Mouse (Mus musculus) gastrocnemius, adult 18-20 months (tissue): ENCODE data around the gene A730071L15Rik. TPM values are rescaled to one million over a fixed set of nuclear protein-coding genes. Genes with fewer than 3 reads are reported as not detected.

ENCODE experiments used
- DNase-seq: peaks from one replicate; pipeline ENCODE4 v3.0.0; 2021; ENCODE audit warnings: low spot score
- long read RNA-seq, 2 experiments: library from polyadenylated mRNA; stranded (forward); transcript quantifications; one replicate each; pipeline ENCODE4 v2.0.0; 2021
- total RNA-seq, 2 experiments: library from RNA; stranded (reverse); gene quantifications; 2 replicates each; pipeline ENCODE4 v1.2.3; 2021

The A730071L15Rik gene
- total RNA-seq, result under 1 TPM in 1 of 2 experiments, not detected in 1; 0.14 TPM
- long read RNA-seq, experiment 1, result 0 reads
- long read RNA-seq, experiment 2, result 0 reads

- DNase-seq, result no peak
Observed at GRCm38 (mm10) chr11:6199410-6200086, at the start of gene A730071L15Rik. TSS of gene A730071L15Rik (plus strand) at chr11:6200029.

GRCm38 (mm10) chr11:6152864-6153263 lies 47.0 kb upstream of the A730071L15Rik start:
- DNase-seq, result no peak

- DNase-seq, result no peak
Observed at GRCm38 (mm10) chr11:6154211-6154701, 45.6 kb upstream of the A730071L15Rik start.

- peak; percentile 43 for DNase-seq
Observed at GRCm38 (mm10) chr11:6156651-6157050, 43.2 kb upstream of the A730071L15Rik start.

- no peak for DNase-seq
Observed at GRCm38 (mm10) chr11:6157119-6157518, 42.7 kb upstream of the A730071L15Rik start.

GRCm38 (mm10) chr11:6158515-6158914 lies 41.3 kb upstream of the A730071L15Rik start:
- no peak for DNase-seq

- DNase-seq, result no peak
Observed at GRCm38 (mm10) chr11:6159704-6160275, 40.0 kb upstream of the A730071L15Rik start.

- DNase-seq, result no peak
Observed at GRCm38 (mm10) chr11:6160663-6161271, 39.1 kb upstream of the A730071L15Rik start.

GRCm38 (mm10) chr11:6161549-6161948 lies 38.3 kb upstream of the A730071L15Rik start:
- DNase-seq, result no peak

- no peak for DNase-seq
Observed at GRCm38 (mm10) chr11:6163062-6163461, 36.8 kb upstream of the A730071L15Rik start.

- DNase-seq, result no peak
Observed at GRCm38 (mm10) chr11:6163706-6164105, 36.1 kb upstream of the A730071L15Rik start.

GRCm38 (mm10) chr11:6164781-6165180 lies 35.0 kb upstream of the A730071L15Rik start:
- no peak for DNase-seq

- no peak for DNase-seq
Observed at GRCm38 (mm10) chr11:6165391-6166081, 34.3 kb upstream of the A730071L15Rik start.

- no peak for DNase-seq
Observed at GRCm38 (mm10) chr11:6166351-6166750, 33.5 kb upstream of the A730071L15Rik start.

- no peak for DNase-seq
Observed at GRCm38 (mm10) chr11:6169041-6169663, 30.7 kb upstream of the A730071L15Rik start.

GRCm38 (mm10) chr11:6174719-6175118 lies 25.1 kb upstream of the A730071L15Rik start:
- peak; percentile 37 for DNase-seq

- no peak for DNase-seq
Observed at GRCm38 (mm10) chr11:6175506-6175905, 24.3 kb upstream of the A730071L15Rik start.

- no peak for DNase-seq
Observed at GRCm38 (mm10) chr11:6177781-6178420, 21.9 kb upstream of the A730071L15Rik start.

- DNase-seq, result no peak
Observed at GRCm38 (mm10) chr11:6178673-6179166, 21.1 kb upstream of the A730071L15Rik start.

GRCm38 (mm10) chr11:6179194-6179593 lies 20.6 kb upstream of the A730071L15Rik start:
- no peak for DNase-seq
